Mouse (Mus musculus) erythroblast, adult 5-6 weeks (primary cell): ENCODE measurements around the gene Zfand5. TPM values are rescaled to one million over a fixed set of nuclear protein-coding genes. Genes with fewer than 3 reads are reported as not detected.
"Not testable (repeated sequence)": the region's sequence is repeated elsewhere in the genome, so short reads cannot be mapped to it uniquely, and the experiment has no call there.

Experiments used
- ATAC-seq: replicated peaks from 2 replicates; pipeline ENCODE4 v1.8.0; 2016; ENCODE audit warnings: moderate number of reproducible peaks, mild to moderate bottlenecking, moderate TSS enrichment, inconsistent platforms; ENCODE audit not compliant: poor library complexity, low FRiP score, severe bottlenecking
- total RNA-seq, 2 experiments: library from RNA; stranded (forward) in 1 of 2; stranded (reverse) in 1 of 2; fragments of 150-400 nt in 1 of 2; fragments of 200-764, 138-1000 nt in 1 of 2; gene quantifications; 2 replicates each; pipeline versions ENCODE4 v1.2.3 to v1.2.4; 2015 to 2017; ENCODE audit warnings: low replicate concordance in 2 of 2

The Zfand5 gene
- 187 and 214 TPM in 2 replicates for total RNA-seq (2015; ENCODE audit: low replicate concordance)
- 274 and 279 TPM in 2 replicates for total RNA-seq (2017; ENCODE audit: low replicate concordance)

DNA sequence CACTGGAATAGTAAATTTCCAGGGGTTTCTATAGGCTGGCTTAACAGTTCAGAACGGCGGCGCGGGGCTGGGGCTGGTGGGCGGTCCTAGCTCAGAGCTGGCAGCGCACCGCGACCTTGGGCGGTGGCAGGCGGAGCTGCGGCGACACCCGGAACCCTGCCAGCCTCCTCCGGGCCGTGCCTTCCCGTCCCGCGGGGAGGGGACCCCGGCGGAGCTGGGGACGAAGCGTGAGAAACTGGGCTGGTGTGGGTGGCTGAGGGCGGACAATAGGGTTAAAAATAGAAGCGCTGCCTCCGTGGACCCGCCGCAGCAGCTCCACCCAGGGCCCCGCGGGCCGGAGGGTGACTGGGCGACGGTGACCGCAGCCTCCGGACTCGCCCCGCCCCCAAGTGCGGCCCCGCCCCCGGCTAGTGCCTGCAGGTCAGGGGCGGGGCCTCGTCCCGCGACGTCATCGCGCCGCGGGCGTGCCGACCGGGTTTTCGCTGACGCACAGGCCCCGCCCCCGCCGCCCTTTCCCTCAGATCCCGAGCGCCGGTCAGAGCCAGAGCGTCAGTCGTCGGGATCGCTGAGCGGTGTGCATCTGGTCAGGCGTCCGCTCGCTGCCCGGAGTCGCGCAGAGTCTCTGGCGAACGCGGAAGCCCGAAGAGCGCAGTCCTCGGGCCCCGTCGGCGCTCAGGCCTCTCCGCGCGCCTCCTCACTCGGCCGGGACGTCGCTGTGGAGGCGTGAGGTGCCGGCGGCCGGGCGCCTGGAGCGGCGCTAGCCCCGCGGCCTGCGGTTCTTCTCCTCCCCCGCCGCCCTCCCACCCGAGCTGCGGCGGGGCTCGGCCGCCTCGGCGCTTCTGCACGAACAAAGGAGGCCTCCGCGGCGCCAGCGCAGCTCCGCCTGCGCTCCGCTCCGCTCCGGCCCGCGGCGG, at the start of gene Zfand5:
Gene Zfand5, plus strand, starts transcription at position 538 of the 914 bp plus-strand sequence.
- ATAC-seq, result peak; percentile 80

DNA sequence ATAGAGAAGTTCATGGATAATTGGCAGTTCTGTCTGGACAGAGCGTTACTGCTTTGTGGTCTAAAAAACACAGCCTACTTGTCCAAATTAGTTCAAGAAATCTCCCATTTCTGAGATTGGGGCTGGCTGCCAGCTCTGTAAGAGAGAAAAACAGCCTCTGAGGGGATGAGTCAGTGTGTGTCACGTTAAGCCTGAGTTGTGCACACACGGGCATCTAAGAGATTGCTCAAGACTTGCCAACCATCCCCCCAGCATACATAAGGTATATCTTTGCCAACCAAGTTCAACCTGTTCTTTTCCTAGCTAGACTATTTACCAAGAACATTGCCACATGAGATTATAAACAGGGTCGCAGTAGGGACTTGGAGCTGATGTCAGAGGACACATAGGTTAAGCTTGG, 44.9 kb upstream of the Zfand5 start:
- ATAC-seq, result no peak

DNA sequence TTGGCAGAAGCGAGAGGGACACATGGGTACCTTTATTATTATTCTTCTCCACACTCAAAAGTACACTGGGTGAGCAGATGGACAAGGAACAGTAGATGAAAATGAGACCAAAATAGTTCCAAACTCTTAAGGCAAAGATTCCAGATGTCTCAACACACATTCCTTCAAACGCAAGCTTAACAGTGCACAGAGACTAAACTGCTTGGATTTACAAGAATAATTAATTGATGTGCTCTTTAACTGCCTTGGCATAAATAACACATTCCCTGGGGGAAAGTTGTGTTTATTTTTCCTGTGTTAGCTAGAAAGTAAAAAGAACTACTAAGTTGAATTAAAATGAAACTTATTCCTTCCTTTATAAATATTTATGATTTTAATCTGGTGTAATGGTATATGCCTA, 44.3 kb upstream of the Zfand5 start:
- ATAC-seq, result no peak

DNA sequence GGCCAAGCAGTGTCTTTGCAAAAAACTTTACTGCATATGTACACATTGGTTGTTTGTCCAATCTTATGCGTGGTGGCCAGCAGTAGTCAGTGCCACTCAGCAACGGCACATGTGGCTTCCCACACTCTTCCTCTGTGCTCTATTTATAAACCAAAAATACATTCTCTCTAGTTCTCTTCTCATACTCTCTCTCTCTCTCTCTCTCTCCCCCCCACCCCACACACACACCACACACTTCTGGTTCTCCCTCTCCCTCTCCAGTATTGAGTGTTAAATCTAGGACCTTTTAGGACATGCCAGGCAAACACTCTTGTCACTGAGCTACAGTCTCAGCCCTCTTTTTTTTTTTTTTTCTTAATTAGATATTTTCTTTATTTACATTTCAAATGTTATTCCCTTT, 23.3 kb upstream of the Zfand5 start:
- not testable (repeated sequence) for ATAC-seq

DNA sequence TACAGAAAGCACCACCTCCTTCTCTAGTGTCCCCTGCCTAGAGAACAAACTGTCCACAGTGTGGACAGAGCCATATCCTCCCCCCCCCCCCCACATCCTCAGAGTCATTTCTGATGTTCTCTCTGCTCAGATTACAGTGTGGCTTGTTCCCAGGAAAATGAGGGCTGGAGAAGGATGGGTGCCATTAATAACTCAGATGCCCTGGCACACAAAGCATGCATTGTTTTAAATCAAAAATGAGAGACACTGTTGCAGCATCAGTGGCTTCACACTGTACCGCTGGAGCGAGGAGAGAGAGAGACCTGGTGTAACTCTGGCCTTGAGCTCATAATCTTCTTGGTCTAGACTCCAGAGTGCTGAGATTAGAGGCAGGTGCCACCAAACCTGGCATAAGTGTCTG, 18.2 kb upstream of the Zfand5 start:
- ATAC-seq, result no peak

DNA sequence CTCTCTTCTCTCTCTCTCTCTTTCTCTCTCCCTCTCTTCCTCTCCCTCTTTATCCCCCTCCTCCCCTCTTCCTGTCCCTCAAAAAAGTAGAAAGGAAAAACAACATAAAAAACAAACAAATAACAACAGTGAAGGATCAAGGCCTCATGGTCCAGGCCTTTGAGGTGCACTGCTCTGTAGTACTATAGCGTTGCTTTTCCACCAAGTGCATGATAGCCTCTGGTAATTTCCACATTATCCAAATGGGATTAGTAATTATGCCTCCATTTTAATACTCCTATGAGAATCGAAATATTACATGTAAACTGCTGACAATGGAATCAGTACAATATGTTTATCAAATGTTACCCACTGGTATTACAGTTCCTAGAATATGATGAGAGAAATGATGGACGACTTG, 16.2 kb upstream of the Zfand5 start:
- ATAC-seq, result no peak

DNA sequence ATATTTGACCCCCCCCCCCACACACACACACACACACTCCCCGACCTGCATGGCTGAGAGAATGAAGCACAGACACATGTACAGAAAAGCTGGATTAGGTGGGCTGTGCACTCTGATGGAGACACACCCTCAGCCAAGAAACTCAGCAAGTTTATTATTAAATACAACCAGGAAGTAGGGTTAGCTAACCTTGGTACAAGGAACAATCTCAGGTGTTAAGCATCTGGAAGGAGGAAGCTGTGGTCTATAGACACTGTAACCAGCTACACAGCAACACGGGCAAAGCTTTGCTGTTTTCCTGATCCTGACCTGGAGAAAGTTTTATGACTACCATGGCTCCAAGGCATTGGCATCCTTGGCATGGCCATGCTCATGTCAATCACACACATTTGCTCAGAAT, 12.6 kb upstream of the Zfand5 start:
- no peak for ATAC-seq

DNA sequence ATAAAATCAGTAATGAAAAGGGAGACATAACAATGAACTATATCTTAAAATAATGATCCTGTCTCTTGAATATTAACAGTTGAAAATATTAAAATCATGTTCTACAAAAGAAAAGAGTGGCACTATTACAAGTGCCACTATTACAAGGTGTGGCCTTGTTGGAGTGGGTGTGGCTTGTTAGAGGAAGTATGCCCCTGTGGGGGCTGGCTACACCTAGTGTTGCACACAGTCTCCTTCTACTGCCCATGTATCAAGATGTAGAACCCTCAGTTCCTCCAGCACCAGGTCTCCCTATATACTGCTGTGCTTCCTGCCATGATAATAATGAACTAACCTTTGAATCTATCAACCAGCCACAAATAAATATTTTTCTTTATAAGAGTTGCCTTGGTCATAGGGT, 11.8 kb upstream of the Zfand5 start:
- ATAC-seq, result no peak

DNA sequence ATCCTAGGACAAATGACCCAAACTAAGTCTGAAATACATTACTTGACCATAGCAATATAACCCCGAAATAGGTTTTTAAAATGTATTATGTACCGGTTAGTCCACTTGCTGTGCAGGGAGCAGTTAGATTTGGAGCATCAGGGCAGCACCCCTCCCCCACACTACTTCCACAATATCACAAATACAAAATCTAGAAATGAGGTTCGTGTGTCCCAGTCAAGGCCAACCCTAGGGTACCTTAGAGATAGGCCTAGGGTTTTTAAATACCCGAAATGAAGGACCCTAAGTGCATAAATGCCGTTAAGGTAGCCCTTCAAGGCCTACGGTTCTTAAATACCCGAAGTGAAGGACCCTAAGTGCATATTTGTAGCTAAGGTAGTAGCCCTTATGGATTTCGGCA, 892 bp upstream of the Zfand5 start:
- no peak for ATAC-seq

DNA sequence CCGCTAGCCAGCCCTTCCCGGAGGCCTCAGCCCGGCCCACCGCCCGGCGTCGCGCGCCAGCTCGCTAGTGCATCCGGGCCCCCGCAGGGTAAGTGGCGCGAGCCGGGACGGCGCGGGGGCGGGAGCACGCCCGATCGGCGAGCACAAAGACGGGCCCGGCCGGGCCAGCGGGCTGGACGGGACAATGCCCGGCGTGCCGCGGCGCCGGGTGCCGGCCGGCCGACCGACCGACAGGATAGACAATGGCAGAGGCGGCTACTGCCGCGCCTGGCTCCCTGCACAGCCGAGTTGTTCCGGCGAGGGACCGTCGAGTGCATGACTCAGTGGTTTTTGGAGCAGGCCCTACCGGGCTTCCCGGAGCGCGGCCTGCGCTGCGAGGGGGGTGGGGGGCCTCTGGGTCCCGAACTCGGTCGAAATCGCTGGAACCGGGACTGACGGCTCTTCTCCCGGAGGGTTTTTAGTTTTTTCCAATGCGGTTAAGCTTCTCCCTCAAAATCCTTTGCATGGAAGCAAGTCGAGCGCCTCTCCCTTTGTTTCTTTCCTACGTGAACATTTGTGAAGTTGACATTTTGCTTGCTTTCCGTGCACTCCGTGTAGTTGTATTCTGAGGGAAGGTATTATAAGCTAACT, 692 bp downstream of the Zfand5 start:
- peak; percentile 68 for ATAC-seq

DNA sequence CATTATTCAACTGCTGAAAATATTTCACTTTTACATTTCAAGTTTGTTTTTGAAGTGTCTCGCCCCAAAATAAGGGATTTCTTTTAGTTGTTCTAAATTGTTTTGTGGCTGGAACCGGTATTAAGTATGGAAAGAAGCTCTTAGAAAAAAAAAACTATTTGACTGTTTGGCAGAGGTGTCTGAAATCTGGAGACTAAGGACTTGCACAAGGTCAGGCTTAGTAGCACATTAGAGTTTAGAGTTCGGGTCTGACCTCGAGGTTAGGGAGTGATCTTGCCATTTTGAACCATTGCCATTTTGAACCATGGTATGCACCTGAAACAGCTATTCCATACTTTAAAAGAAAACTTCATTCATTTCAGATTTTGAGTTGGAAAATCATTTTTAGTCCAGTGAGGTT, 1.4 kb downstream of the Zfand5 start:
- ATAC-seq, result no peak

DNA sequence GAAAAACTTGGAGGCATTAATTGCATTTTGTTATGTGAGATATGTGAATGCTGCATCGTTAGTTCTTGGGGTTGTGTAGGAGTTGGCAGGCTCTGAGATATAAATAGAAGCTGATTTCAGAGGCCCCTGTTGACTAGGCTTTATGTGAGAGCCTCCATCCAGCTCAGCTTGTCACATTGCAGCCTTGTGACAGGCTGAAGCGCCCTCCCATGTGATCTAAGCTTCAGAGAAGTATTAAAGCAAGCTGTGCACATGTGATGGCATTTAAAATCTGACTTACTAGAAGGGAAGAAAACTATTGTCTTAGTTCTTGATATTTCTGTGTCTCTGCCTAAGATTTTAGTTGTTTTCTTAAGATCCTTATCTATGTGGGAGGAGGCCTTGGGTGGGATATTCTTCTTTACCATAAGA, 2.1 kb downstream of the Zfand5 start:
- peak; percentile 61 for ATAC-seq

DNA sequence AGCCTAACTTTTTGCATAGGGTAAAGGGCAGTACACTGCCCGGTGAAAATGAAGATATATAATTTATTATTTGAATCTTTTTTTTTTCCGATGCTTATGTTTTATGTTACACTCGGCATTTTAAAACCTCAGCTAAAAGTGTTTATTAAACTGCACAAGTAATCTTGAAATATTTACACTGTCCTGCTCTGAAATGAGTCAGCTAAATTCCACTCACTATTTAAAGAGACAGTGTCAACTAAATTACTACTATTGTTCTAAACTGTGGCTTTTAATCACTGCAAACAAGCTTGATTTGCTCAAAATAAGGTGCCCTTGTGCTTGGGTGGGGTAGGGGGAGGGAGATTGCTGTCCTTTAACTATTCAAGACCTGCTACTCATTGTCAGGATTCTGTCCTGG, 2.6 kb downstream of the Zfand5 start:
- no peak for ATAC-seq

DNA sequence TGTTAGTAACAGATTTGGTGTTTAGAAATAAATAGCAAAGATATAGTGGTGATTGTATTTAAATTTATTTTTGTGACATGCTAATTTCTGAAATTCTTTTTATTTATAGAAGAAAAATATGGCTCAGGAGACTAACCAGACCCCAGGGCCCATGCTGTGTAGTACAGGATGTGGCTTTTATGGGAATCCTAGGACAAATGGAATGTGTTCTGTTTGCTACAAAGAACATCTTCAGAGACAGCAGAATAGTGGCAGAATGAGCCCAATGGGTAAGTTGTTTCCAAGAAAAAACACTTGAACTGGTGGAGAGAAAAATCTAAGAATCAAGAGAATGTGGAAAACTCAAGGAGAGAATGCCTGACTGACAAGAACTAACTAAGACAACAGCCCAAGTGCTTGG, 4.2 kb downstream of the Zfand5 start:
- no peak for ATAC-seq

DNA sequence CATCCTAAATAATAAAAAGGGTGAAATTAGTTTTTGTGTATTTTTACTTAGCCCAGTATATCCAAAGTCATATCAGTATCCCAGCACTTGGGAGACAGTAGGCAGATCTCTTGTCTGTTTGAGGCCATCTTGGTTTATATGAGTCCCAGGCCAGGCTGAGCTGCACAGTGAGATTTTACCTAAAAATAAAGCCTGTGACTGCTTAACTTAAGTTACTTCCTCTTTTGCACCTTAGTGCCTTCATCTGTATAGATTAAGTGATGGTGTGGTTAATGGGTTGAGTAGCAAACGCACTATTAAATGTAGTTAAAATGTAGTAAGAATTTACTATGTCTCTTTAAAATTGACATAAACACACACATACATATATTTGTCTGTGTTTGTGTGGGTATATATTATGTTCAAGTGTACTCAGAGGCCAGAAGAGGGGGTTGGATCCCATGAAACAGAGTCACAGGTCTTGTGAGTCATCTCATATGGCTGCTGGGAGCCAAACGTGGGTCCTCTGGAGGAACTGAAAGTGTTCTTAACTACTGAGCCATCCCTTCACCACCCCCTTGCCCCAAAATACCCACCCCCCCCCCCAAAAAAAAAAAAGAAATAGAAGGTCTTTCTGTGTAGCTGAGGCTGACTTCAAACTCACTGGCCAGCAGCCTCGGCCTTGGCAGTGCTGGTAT, 14.5 kb downstream of the Zfand5 start:
- ATAC-seq, result no peak

DNA sequence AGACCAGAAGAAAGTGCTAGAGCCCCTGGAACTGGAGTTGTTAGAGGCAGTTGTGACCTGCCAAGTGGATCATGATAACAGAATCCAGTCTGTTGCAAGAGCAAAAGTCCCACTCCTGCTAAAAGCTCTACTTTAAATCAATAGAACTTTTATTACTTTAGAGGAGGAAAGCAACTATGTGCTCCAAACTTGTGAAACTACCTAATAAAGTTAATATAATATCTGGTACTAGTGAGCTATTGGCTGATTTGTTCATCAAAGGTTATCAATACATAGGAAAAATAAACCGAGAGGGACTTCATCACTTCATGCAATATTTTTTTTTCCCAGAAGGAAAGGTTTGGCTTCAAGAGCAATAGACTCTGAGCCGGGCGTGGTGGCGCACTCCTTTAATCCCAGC, 25.3 kb downstream of the Zfand5 start:
- ATAC-seq, result no peak

DNA sequence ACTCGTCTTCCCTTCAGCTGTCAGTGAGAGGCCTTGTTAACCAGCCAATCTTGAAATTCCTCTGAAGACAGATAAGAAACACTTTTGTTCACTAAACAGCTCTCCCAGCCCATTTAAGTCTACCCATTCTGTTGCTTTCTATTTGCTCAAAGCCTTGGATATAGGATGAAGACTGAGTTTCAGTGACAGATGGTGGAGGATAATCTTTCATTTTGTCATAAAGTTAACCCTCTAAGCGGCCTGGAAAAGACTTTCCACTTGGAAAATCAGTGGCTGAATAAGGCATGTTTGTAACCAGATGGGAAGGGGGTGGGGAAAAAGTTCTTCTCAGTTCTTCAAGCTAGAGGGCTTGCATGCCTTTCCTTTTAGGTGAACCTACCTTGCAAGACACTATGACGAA, 29.7 kb downstream of the Zfand5 start:
- ATAC-seq, result no peak

DNA sequence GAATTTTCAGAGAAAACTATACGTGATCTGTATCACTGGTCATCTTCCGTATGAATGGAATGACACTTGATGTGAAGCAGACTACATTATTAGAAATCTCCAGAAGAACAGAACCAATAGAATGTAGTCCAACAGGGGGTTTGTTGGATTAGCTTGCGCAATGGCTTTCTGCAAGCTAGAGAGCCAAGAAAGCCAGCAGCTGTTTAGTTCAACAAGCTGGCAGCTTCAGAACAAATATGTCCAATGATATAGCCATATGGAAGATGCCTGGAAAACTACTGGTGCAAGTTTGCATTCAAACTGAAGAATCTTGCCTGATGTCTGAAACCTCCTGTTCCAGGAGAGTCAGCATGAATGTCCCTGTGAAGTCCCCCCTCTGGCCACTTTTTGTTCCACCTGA, 35.7 kb downstream of the Zfand5 start:
- ATAC-seq, result no peak

DNA sequence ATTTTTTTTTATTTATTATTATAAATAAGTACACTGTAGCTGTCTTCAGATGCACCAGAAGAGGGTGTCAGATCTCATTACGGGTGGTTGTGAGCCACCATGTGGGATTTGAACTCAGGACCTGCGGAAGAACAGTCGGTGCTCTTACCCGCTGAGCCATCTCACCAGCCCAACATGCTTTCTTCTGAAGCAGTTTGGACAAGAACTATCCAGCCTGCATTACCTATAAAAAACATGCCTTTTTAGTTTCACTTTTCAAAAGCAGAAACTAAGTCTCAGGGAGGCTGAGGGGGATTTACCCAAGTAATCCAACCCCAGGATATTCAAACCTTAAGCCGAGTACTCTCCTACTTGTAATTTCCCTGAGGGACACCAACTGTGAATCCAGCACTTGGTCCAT, 38.3 kb downstream of the Zfand5 start:
- ATAC-seq, result not testable (repeated sequence)

DNA sequence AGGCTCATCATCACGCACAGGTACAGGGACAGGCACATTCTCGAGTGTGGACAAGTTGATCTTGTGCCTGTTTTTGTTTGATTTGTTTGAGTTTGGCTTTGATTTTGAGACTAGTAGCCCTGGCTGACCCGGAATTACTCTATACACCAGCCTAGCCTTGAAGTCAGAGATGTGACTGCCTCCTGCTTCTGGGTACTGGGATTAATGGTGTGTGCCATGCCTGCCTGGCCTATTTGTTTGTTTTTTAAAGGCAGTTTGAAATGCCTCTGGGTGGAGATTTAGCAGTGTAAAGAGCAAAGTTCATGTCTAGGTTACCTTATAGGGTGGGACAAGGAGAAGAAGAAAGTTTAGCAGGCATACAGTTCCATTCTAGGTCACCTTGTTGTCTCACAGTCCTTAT, 43.6 kb downstream of the Zfand5 start:
- no peak for ATAC-seq

DNA sequence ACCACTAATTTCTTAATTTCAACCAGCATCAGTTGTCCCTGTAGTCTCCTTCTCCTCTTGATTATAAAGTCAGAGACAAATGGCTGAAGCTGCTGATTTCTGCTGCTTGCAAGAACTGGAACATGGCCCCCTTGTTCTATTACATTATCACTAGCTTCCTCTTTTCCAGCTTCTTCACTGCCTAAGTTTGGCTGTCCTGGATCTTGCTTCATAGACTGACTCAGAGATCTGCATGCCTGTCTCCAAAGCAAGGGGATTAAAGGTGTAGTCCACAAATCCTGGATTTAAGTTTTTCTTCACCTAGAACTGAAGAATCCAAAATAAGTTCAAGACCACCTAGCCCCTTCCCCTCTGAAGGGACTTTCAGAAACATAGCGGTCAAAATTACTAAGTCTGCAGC, 47.5 kb downstream of the Zfand5 start:
- no peak for ATAC-seq
